Mouse (Mus musculus) liver, embryonic 16.5 days (tissue): Measurements from ENCODE around the gene Vegfa. TPM values are rescaled to one million over a fixed set of nuclear protein-coding genes. Genes with fewer than 3 reads are reported as not detected.
A peak's percentile ranks its signal among the peaks of the same experiment; 100 is the strongest.

Experiments
- ATAC-seq: fragments of 200-750 bp; cut with Nextera tagmentation; 2 replicates; pipeline ENCODE4 v1.8.0; 2017; ENCODE audit warnings: low read depth, mild to moderate bottlenecking, moderate number of reproducible peaks, moderate library complexity
- H3K27ac ChIP-seq: fragments of 300-500 bp; sonication (generic); 2 replicates; pipeline ENCODE4 v1.5.1; 2014; ENCODE audit warnings: mild to moderate bottlenecking, low read length
- H3K27me3 ChIP-seq: fragments of 300-500 bp; sonication (generic); 2 replicates; pipeline ENCODE4 v1.6.1; 2014; ENCODE audit warnings: low read depth, low read length, mixed read lengths; ENCODE audit not compliant: control insufficient read depth, insufficient read depth
- H3K36me3 ChIP-seq: fragments of 300-500 bp; sonication (generic); 2 replicates; pipeline ENCODE4 v1.6.1; 2014; ENCODE audit warnings: mild to moderate bottlenecking; ENCODE audit not compliant: control insufficient read depth, insufficient read depth
- H3K4me1 ChIP-seq: fragments of 300-500 bp; sonication (generic); 2 replicates; pipeline ENCODE4 v1.6.1; 2014; ENCODE audit warnings: low read depth, low read length, mixed read lengths; ENCODE audit not compliant: control insufficient read depth
- H3K4me2 ChIP-seq: fragments of 300-500 bp; sonication (generic); 2 replicates; pipeline ENCODE4 v1.6.1; 2014; ENCODE audit warnings: low read depth, low read length, mixed read lengths
- H3K4me3 ChIP-seq: fragments of 300-500 bp; sonication (generic); 2 replicates; pipeline ENCODE4 v1.5.1; 2014; ENCODE audit warnings: low read depth, mild to moderate bottlenecking, low read length
- H3K9ac ChIP-seq: fragments of 300-500 bp; sonication (generic); 2 replicates; pipeline ENCODE4 v1.6.1; 2014; ENCODE audit warnings: low read depth, low read length
- H3K9me3 ChIP-seq: fragments of 300-500 bp; sonication (generic); replicated peaks from 2 replicates; pipeline ENCODE4 v1.6.1; 2016; ENCODE audit warnings: low read length; ENCODE audit not compliant: control insufficient read depth
- WGBS: fragments of 180-500 bp; shearing (Covaris S2); extraction: QIAGEN DNeasy Blood & Tissue Kit; methylation state at CpG from one replicate; pipeline ENCODE4 v1.1.7; 2014; ENCODE audit not compliant: insufficient replicate concordance; 5-methylcytosine and 5-hydroxymethylcytosine counted together
- polyA plus RNA-seq: library from polyadenylated mRNA; unstranded; fragments of >200 nt; fragmentation: Nextera tagmentation; extraction: Ambion mirVana; gene quantifications from 2 replicates; pipeline ENCODE4 v1.2.1, GENCODE M21; 2015

The Vegfa gene
- polyA plus RNA-seq, 1 experiment from 2014 or later, result 1.1 TPM

GRCm38 (mm10) chr17:46055736-46056135 is 23.6 kb upstream of the Vegfa start:
- Histone ChIP-seq H3K36me3 (no peaks in the 10 kb centered on the region), H3K9me3 (no peaks in the 10 kb centered on the region), H3K27ac (no peak overlapping the region), H3K27me3 (no peaks in the 10 kb centered on the region), H3K4me2 (no peak overlapping the region), H3K9ac (no peak overlapping the region), H3K4me3 (no peak overlapping the region), H3K4me1 (peaks cover 4% of the 10 kb centered on the region)
- no peak for ATAC-seq
- WGBS, result 69% methylated on average over 7 of the region's 7 CpGs

GRCm38 (mm10) chr17:46053291-46053842 is 21.2 kb upstream of the Vegfa start:
- peak; percentile 62 for ATAC-seq

GRCm38 (mm10) chr17:46052146-46052545 is 20.0 kb upstream of the Vegfa start:
- Histone ChIP-seq H3K9me3 (no peaks in the 10 kb centered on the region), H3K27me3 (no peaks in the 10 kb centered on the region), H3K4me3 (no peak overlapping the region), H3K27ac (no peak overlapping the region), H3K4me2 (no peak overlapping the region), H3K9ac (no peak overlapping the region), H3K4me1 (peaks cover 4% of the 10 kb centered on the region), H3K36me3 (no peaks in the 10 kb centered on the region)
- no peak for ATAC-seq
- 28% methylated on average over 3 of the region's 3 CpGs for WGBS

More at GRCm38 (mm10) chr17:46053291-46053842, 21.2 kb upstream of the Vegfa start:
- Histone ChIP-seq H3K36me3 (no peaks in the 10 kb centered on the region), H3K9ac (no peak overlapping the region), H3K9me3 (no peaks in the 10 kb centered on the region), H3K27me3 (no peaks in the 10 kb centered on the region), H3K4me3 (no peak overlapping the region), H3K27ac (no peak overlapping the region), H3K4me2 (no peak overlapping the region), H3K4me1 (peaks cover 4% of the 10 kb centered on the region)
- 46% methylated on average over 7 of the region's 7 CpGs for WGBS

DNA sequence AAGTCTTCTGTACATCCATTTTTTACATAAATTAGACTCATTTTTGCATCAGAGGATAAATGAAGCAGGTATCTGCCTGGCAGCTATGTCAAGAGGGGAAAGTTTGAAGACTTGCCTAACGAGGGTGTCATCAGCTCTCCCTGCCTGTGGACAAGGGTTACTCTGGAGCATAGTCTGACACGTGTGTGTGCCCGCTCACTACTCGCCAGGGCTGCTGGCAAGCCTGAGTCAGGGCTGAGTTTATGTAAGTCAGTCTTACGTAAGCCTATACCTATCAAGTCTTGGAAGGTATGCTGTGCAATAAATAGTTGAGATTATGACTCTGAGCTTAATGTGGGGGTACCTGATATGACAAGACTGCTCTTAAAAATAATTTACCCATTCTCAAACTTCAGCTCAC is 19.2 kb upstream of the Vegfa start:
- no peak overlapping the region for H3K9ac ChIP-seq
- ATAC-seq, result no peak
- no peaks in the 10 kb centered on the region for H3K36me3 ChIP-seq
- WGBS, result 46% methylated on average over 5 of the region's 5 CpGs
- H3K9me3 ChIP-seq, result no peaks in the 10 kb centered on the region
- no peak overlapping the region for H3K4me3 ChIP-seq
- H3K27me3 ChIP-seq, result no peaks in the 10 kb centered on the region
- H3K4me2 ChIP-seq, result no peak overlapping the region
- H3K4me1 ChIP-seq, result peaks cover 2% of the 10 kb centered on the region
- H3K27ac ChIP-seq, result no peak overlapping the region

DNA sequence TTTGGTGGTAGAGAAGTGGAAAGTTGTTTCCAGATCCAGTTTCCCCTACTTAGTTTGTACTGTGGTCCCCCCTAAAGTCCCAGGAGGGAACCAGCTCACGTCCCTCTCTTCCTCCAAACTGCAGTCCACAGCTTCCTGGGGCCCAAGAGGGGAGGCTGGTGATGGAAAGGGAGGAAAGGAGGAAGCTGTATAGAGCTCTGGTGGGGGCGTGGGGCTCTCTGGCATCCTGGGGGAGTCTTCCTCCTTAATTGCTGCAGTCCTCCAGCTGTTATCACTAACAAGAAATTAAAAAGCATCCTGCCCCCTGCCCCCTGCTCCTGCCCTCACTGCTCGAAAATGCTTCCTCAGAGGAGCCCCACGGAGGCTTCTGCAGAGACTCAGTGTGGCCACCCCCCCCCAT is 17.4 kb upstream of the Vegfa start:
- Histone ChIP-seq H3K27ac (no peak overlapping the region), H3K9ac (no peak overlapping the region), H3K4me1 (no peaks in the 10 kb centered on the region), H3K27me3 (no peaks in the 10 kb centered on the region), H3K4me2 (no peak overlapping the region), H3K4me3 (no peak overlapping the region), H3K9me3 (no peaks in the 10 kb centered on the region), H3K36me3 (no peaks in the 10 kb centered on the region)
- WGBS, result 27% methylated on average over 4 of the region's 4 CpGs
- no peak for ATAC-seq

GRCm38 (mm10) chr17:46048184-46048583 is 16.0 kb upstream of the Vegfa start:
- no peak overlapping the region for H3K4me2 ChIP-seq
- H3K9me3 ChIP-seq, result no peaks in the 10 kb centered on the region
- H3K4me1 ChIP-seq, result no peaks in the 10 kb centered on the region
- no peaks in the 10 kb centered on the region for H3K27me3 ChIP-seq
- ATAC-seq, result no peak
- no peak overlapping the region for H3K4me3 ChIP-seq
- WGBS, result 91% methylated on average over 4 of the region's 4 CpGs
- H3K27ac ChIP-seq, result no peak overlapping the region
- no peak overlapping the region for H3K9ac ChIP-seq
- H3K36me3 ChIP-seq, result no peaks in the 10 kb centered on the region

DNA sequence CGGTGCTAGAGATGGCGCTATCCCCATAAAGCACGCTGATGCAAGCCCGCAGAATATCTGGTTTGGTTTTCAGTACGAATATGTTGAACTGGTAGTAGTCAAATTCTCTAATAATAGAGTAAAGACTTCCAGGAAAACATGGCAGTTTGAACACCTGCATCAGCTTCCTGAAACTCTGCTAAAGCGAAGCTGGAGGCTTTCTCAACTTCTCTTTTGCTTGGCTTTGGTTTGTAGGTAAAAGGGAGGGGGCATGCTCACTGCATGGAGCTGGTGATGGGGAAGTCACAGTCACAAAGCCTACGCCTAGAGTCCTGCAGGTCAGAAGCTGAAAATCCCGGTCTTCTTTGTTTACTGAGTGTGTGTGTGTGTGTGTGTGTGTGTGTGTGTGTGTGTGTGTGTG is 13.6 kb upstream of the Vegfa start:
- H3K9me3 ChIP-seq, result no peaks in the 10 kb centered on the region
- H3K27ac ChIP-seq, result no peak overlapping the region
- no peak for ATAC-seq

GRCm38 (mm10) chr17:46044953-46045352 is 12.8 kb upstream of the Vegfa start:
- Histone ChIP-seq H3K4me1 (peaks cover 10% of the 10 kb centered on the region), H3K27ac (no peak overlapping the region), H3K36me3 (no peaks in the 10 kb centered on the region), H3K9ac (no peak overlapping the region), H3K4me3 (no peak overlapping the region), H3K4me2 (no peak overlapping the region), H3K9me3 (no peaks in the 10 kb centered on the region), H3K27me3 (no peaks in the 10 kb centered on the region)
- ATAC-seq, result no peak
- 49% methylated on average over 5 of the region's 5 CpGs for WGBS

More for the DNA sequence above, 13.6 kb upstream of the Vegfa start:
- WGBS, result 31% methylated on average over 8 of the region's 8 CpGs
- Histone ChIP-seq H3K9ac (no peak overlapping the region), H3K4me1 (peaks cover 4% of the 10 kb centered on the region), H3K4me2 (no peak overlapping the region), H3K4me3 (no peak overlapping the region), H3K36me3 (no peaks in the 10 kb centered on the region), H3K27me3 (no peaks in the 10 kb centered on the region)

- H3K4me2 ChIP-seq, result no peak overlapping the region
- H3K9ac ChIP-seq, result no peak overlapping the region
- H3K36me3 ChIP-seq, result no peaks in the 10 kb centered on the region
- WGBS, result 76% methylated on average over 8 of the region's 8 CpGs
- peaks cover 10% of the 10 kb centered on the region for H3K4me1 ChIP-seq
- no peak overlapping the region for H3K4me3 ChIP-seq
- no peaks in the 10 kb centered on the region for H3K27me3 ChIP-seq
- H3K27ac ChIP-seq, result no peak overlapping the region
- no peak for ATAC-seq
- no peaks in the 10 kb centered on the region for H3K9me3 ChIP-seq
Measured at GRCm38 (mm10) chr17:46042158-46042557, 10.0 kb upstream of the Vegfa start.
